Mouse (Mus musculus) limb, embryonic 10.5 days (tissue): ENCODE results near the gene Arhgap33. TPM values are rescaled to one million over a fixed set of nuclear protein-coding genes. Genes with fewer than 3 reads are reported as not detected.

Experiments used
- DNase-seq: peaks from one replicate; pipeline ENCODE4 v3.0.0-alpha.2; 2017; ENCODE audit warnings: low spot score
- H3K27ac ChIP-seq: fragments of 300-500 bp; sonication (generic); 2 replicates; pipeline ENCODE4 v1.5.1; 2016; ENCODE audit warnings: mild to moderate bottlenecking
- H3K27me3 ChIP-seq: fragments of 300-500 bp; sonication (generic); 2 replicates; pipeline ENCODE4 v1.6.1; 2016; ENCODE audit warnings: low read depth, mild to moderate bottlenecking; ENCODE audit not compliant: poor library complexity, severe bottlenecking
- H3K36me3 ChIP-seq: fragments of 300-500 bp; sonication (generic); 2 replicates; pipeline ENCODE4 v1.6.1; 2016; ENCODE audit warnings: mild to moderate bottlenecking, moderate library complexity
- H3K4me1 ChIP-seq: fragments of 300-500 bp; sonication (generic); 2 replicates; pipeline ENCODE4 v1.6.1; 2016
- H3K4me3 ChIP-seq: fragments of 300-500 bp; sonication (generic); 2 replicates; pipeline ENCODE4 v1.5.1; 2016; ENCODE audit warnings: mild to moderate bottlenecking, moderate library complexity
- H3K9me3 ChIP-seq: fragments of 300-500 bp; sonication (generic); replicated peaks from 2 replicates; pipeline ENCODE4 v1.6.1; 2016; ENCODE audit warnings: mild to moderate bottlenecking
- WGBS: fragments of 180-500 bp; shearing (Covaris S2); methylation state at CpG from one replicate; pipeline ENCODE4 v1.1.7; 2016; 5-methylcytosine and 5-hydroxymethylcytosine counted together
- microRNA-seq: library from miRNA; unstranded; fragments of <30 nt; microRNA quantifications from one replicate; pipeline ENCODE4, GENCODE M21; 2017
- polyA plus RNA-seq: library from polyadenylated mRNA; unstranded; fragments of >200 nt; fragmentation: Nextera tagmentation; extraction: Ambion mirVana; gene quantifications from 2 replicates; pipeline ENCODE4 v1.2.1, GENCODE M21; 2016

Arhgap33 gene
- polyA plus RNA-seq, 1 experiment from 2014 or later = 17.1 TPM

GRCm38 (mm10) chr7:30472411-30472810, 62.4 kb downstream of the Arhgap33 start:
- WGBS = 44% methylated on average over 5 of the region's 5 CpGs
- Histone ChIP-seq H3K4me3 (no peak overlapping the region), H3K4me1 (peaks cover 5% of the 10 kb centered on the region), H3K27me3 (peaks cover 21% of the 10 kb centered on the region), H3K9me3 (no peaks in the 10 kb centered on the region), H3K27ac (no peak overlapping the region), H3K36me3 (no peaks in the 10 kb centered on the region)
- peak; percentile 50 for DNase-seq

Small RNA genes within 50 kb of the gene (microRNA-seq; reads per million reads assigned to microRNA genes)
- gene Gm38670 = not detected

Other genes with a start within 250 kb of the Arhgap33 start
- gene Clip3, start 243.3 kb downstream of the Arhgap33 start, polyA plus RNA-seq = 37.8 and 51.7 TPM in 2 replicates
- gene Alkbh6, start 226.3 kb downstream of the Arhgap33 start, polyA plus RNA-seq = 93.3 and 107 TPM in 2 replicates
- 52.9 and 92.3 TPM in 2 replicates for gene Syne4, start 220.3 kb downstream of the Arhgap33 start, polyA plus RNA-seq
- gene E130208F15Rik, start 213.3 kb downstream of the Arhgap33 start, polyA plus RNA-seq = 2.1 and 4.2 TPM in 2 replicates
- gene Sdhaf1, start 211.2 kb downstream of the Arhgap33 start, polyA plus RNA-seq = 18.3 and 18.4 TPM in 2 replicates
- gene Lrfn3, start 172.3 kb downstream of the Arhgap33 start, polyA plus RNA-seq = 4.0 and 4.2 TPM in 2 replicates
- 7.6 and 8.6 TPM in 2 replicates for gene Tyrobp, start 121.3 kb downstream of the Arhgap33 start, polyA plus RNA-seq
- not detected in 2 replicates for gene Hcst, start 115.2 kb downstream of the Arhgap33 start, polyA plus RNA-seq
- gene Nfkbid, start 113.3 kb downstream of the Arhgap33 start, polyA plus RNA-seq = 0.55 and 1.2 TPM in 2 replicates
- 8.4 and 13.4 TPM in 2 replicates for gene Aplp1, start 89.5 kb downstream of the Arhgap33 start, polyA plus RNA-seq
- gene Kirrel2, start 77.4 kb downstream of the Arhgap33 start, polyA plus RNA-seq = not detected in 2 replicates
- gene Nphs1, start 76.7 kb downstream of the Arhgap33 start, polyA plus RNA-seq = not detected in 2 replicates
- not detected in 2 replicates for gene Prodh2, start 41.4 kb downstream of the Arhgap33 start, polyA plus RNA-seq
- 4.7 and 7.0 TPM in 2 replicates for gene Hspb6, start 17.1 kb upstream of the Arhgap33 start, polyA plus RNA-seq
- gene Proser3, start 17.2 kb upstream of the Arhgap33 start, polyA plus RNA-seq = 17.8 and 21.6 TPM in 2 replicates
- gene Lin37, start 24.8 kb upstream of the Arhgap33 start, polyA plus RNA-seq = 42.5 and 45.6 TPM in 2 replicates
- 92.5 and 100 TPM in 2 replicates for gene U2af1l4, start 28.2 kb upstream of the Arhgap33 start, polyA plus RNA-seq
- gene Gm49396, start 28.3 kb upstream of the Arhgap33 start, polyA plus RNA-seq = 13.4 and 15.3 TPM in 2 replicates
- 120 and 121 TPM in 2 replicates for gene Psenen, start 28.6 kb upstream of the Arhgap33 start, polyA plus RNA-seq
- gene Igflr1, start 30.4 kb upstream of the Arhgap33 start, polyA plus RNA-seq = 5.7 and 6.5 TPM in 2 replicates
- 10.2 and 10.6 TPM in 2 replicates for gene Kmt2b, start 53.7 kb upstream of the Arhgap33 start, polyA plus RNA-seq
- 0.15 and 0.45 TPM in 2 replicates for gene Zbtb32, start 63.8 kb upstream of the Arhgap33 start, polyA plus RNA-seq
- gene Upk1a, start 77.8 kb upstream of the Arhgap33 start, polyA plus RNA-seq = 7.9 and 8.2 TPM in 2 replicates
- 776 and 820 TPM in 2 replicates for gene Cox6b1, start 91.1 kb upstream of the Arhgap33 start, polyA plus RNA-seq
- gene Etv2, start 100.8 kb upstream of the Arhgap33 start, polyA plus RNA-seq = 1.3 and 2.5 TPM in 2 replicates
- gene Rbm42, start 115.3 kb upstream of the Arhgap33 start, polyA plus RNA-seq = 150 and 151 TPM in 2 replicates
- 84.1 and 84.8 TPM in 2 replicates for gene Haus5, start 129.9 kb upstream of the Arhgap33 start, polyA plus RNA-seq
- gene Pmis2, start 136.5 kb upstream of the Arhgap33 start, polyA plus RNA-seq = not detected in 2 replicates
- not detected in 2 replicates for gene 2200002J24Rik, start 163.9 kb upstream of the Arhgap33 start, polyA plus RNA-seq
- gene Atp4a, start 177.1 kb upstream of the Arhgap33 start, polyA plus RNA-seq = 0.08 and 0.38 TPM in 2 replicates
- 153 and 159 TPM in 2 replicates for gene Tmem147, start 194.5 kb upstream of the Arhgap33 start, polyA plus RNA-seq
- 0.43 TPM in 1 of 2 replicates, not detected in the other for gene Gapdhs, start 208.6 kb upstream of the Arhgap33 start, polyA plus RNA-seq
- gene Sbsn, start 216.4 kb upstream of the Arhgap33 start, polyA plus RNA-seq = 1.1 and 1.4 TPM in 2 replicates
- not detected in 2 replicates for gene Dmkn, start 228.7 kb upstream of the Arhgap33 start, polyA plus RNA-seq